Mouse (Mus musculus): ENCODE data around the gene F2r. TPM values are rescaled to one million over a fixed set of nuclear protein-coding genes. Genes with fewer than 3 reads are reported as not detected.

The F2r gene
- total RNA-seq, 1 experiment from 2014 or later: 70.5 TPM

- no peak for ATAC-seq (replicated peaks; ENCODE audit: low read depth, poor library complexity, severe bottlenecking)
These were observed 19.9 kb downstream of the F2r start for GRCm38 (mm10) chr13:95598232-95598920.

- no peak for ATAC-seq (replicated peaks; ENCODE audit: low read depth, poor library complexity, severe bottlenecking)
These were observed 20.7 kb downstream of the F2r start for GRCm38 (mm10) chr13:95597578-95597977.

GRCm38 (mm10) chr13:95596689-95597088 is 21.6 kb downstream of the F2r start:
- no peak for ATAC-seq (replicated peaks; ENCODE audit: low read depth, poor library complexity, severe bottlenecking)

- ATAC-seq (replicated peaks; ENCODE audit: low read depth, poor library complexity, severe bottlenecking): no peak
These were observed 22.4 kb downstream of the F2r start for GRCm38 (mm10) chr13:95595921-95596320.

- no peak for ATAC-seq (replicated peaks; ENCODE audit: low read depth, poor library complexity, severe bottlenecking)
These were observed 22.9 kb downstream of the F2r start for GRCm38 (mm10) chr13:95595411-95595810.

- ATAC-seq (replicated peaks; ENCODE audit: low read depth, poor library complexity, severe bottlenecking): peak; percentile 91
These were observed 25.4 kb downstream of the F2r start for GRCm38 (mm10) chr13:95592860-95593259.

GRCm38 (mm10) chr13:95591606-95592005 is 26.7 kb downstream of the F2r start:
- no peak for ATAC-seq (replicated peaks; ENCODE audit: low read depth, poor library complexity, severe bottlenecking)

GRCm38 (mm10) chr13:95587628-95588027 is 30.7 kb downstream of the F2r start:
- no peak for ATAC-seq (replicated peaks; ENCODE audit: low read depth, poor library complexity, severe bottlenecking)

GRCm38 (mm10) chr13:95584898-95585297 is 33.4 kb downstream of the F2r start:
- ATAC-seq (replicated peaks; ENCODE audit: low read depth, poor library complexity, severe bottlenecking): no peak

GRCm38 (mm10) chr13:95583237-95584189 is 34.8 kb downstream of the F2r start:
- ATAC-seq (replicated peaks; ENCODE audit: low read depth, poor library complexity, severe bottlenecking): no peak

- no peak for ATAC-seq (replicated peaks; ENCODE audit: low read depth, poor library complexity, severe bottlenecking)
These were observed 36.4 kb downstream of the F2r start for GRCm38 (mm10) chr13:95581850-95582249.

- ATAC-seq (replicated peaks; ENCODE audit: low read depth, poor library complexity, severe bottlenecking): no peak
These were observed 40.1 kb downstream of the F2r start for GRCm38 (mm10) chr13:95578016-95578697.

GRCm38 (mm10) chr13:95570877-95571276 is 47.4 kb downstream of the F2r start:
- no peak for ATAC-seq (replicated peaks; ENCODE audit: low read depth, poor library complexity, severe bottlenecking)

- no peak for ATAC-seq (replicated peaks; ENCODE audit: low read depth, poor library complexity, severe bottlenecking)
These were observed 49.0 kb downstream of the F2r start for GRCm38 (mm10) chr13:95569326-95569725.

GRCm38 (mm10) chr13:95568336-95568735 is 50.0 kb downstream of the F2r start:
- no peak for ATAC-seq (replicated peaks; ENCODE audit: low read depth, poor library complexity, severe bottlenecking)

GRCm38 (mm10) chr13:95566841-95567551 is 51.3 kb downstream of the F2r start:
- ATAC-seq (replicated peaks; ENCODE audit: low read depth, poor library complexity, severe bottlenecking): peak; percentile 59

- ATAC-seq (replicated peaks; ENCODE audit: low read depth, poor library complexity, severe bottlenecking): peak; percentile 92
These were observed 54.6 kb downstream of the F2r start for GRCm38 (mm10) chr13:95563693-95564092.

- ATAC-seq (replicated peaks; ENCODE audit: low read depth, poor library complexity, severe bottlenecking): no peak
These were observed 55.1 kb downstream of the F2r start for GRCm38 (mm10) chr13:95563066-95563610.

GRCm38 (mm10) chr13:95557326-95557725 is 61.0 kb downstream of the F2r start:
- no peak for ATAC-seq (replicated peaks; ENCODE audit: low read depth, poor library complexity, severe bottlenecking)
